Mouse (Mus musculus): ENCODE measurements around the gene Hils1. TPM values are rescaled to one million over a fixed set of nuclear protein-coding genes. Genes with fewer than 3 reads are reported as not detected.

Hils1 gene
- polyA plus RNA-seq, 1 experiment from 2014 or later, result not detected

GRCm38 (mm10) chr11:94987341-94987740 lies 19.9 kb downstream of the Hils1 start:
- Histone ChIP-seq H3K36me3 (ENCODE audit: insufficient read depth) (no peaks in the 10 kb centered on the region), H3K4me3 (ENCODE audit: low read depth, low read length) (no peak overlapping the region), H3K9me3 (ENCODE audit: low read depth, low read length) (no peaks in the 10 kb centered on the region), H3K4me2 (no peak overlapping the region), H3K9ac (no peak overlapping the region), H3K27me3 (ENCODE audit: insufficient read depth, low read length) (no peaks in the 10 kb centered on the region), H3K27ac (ENCODE audit: low read depth) (no peak overlapping the region), H3K4me1 (ENCODE audit: insufficient read depth) (peaks cover 19% of the 10 kb centered on the region)
- no peak for DNase-seq
- TF ChIP-seq CTCF (IDR thresholded peaks at IDR 0.05; ENCODE audit: low read depth), result no peak
- WGBS, result 40% methylated on average over 6 of the region's 6 CpGs
- ATAC-seq (ENCODE audit: insufficient read depth), result no peak

GRCm38 (mm10) chr11:94987851-94988250 lies 20.5 kb downstream of the Hils1 start:
- no peak for ATAC-seq (ENCODE audit: insufficient read depth)
- H3K9ac ChIP-seq, result no peak overlapping the region
- H3K4me3 ChIP-seq (ENCODE audit: low read depth, low read length), result no peak overlapping the region
- no peak overlapping the region; the same call in 1 of the 2 replicates for H3K27ac ChIP-seq (ENCODE audit: low read depth)
- DNase-seq, result no peak
- no peak overlapping the region for H3K4me2 ChIP-seq
- no peaks in the 10 kb centered on the region for H3K9me3 ChIP-seq (ENCODE audit: low read depth, low read length)
- H3K36me3 ChIP-seq (ENCODE audit: insufficient read depth), result no peaks in the 10 kb centered on the region
- no peaks in the 10 kb centered on the region for H3K27me3 ChIP-seq (ENCODE audit: insufficient read depth, low read length)
- no peak for TF ChIP-seq CTCF (IDR thresholded peaks at IDR 0.05; ENCODE audit: low read depth)
- WGBS, result 77% methylated on average over 8 of the region's 8 CpGs
- peaks cover 21% of the 10 kb centered on the region for H3K4me1 ChIP-seq (ENCODE audit: insufficient read depth)

DNA sequence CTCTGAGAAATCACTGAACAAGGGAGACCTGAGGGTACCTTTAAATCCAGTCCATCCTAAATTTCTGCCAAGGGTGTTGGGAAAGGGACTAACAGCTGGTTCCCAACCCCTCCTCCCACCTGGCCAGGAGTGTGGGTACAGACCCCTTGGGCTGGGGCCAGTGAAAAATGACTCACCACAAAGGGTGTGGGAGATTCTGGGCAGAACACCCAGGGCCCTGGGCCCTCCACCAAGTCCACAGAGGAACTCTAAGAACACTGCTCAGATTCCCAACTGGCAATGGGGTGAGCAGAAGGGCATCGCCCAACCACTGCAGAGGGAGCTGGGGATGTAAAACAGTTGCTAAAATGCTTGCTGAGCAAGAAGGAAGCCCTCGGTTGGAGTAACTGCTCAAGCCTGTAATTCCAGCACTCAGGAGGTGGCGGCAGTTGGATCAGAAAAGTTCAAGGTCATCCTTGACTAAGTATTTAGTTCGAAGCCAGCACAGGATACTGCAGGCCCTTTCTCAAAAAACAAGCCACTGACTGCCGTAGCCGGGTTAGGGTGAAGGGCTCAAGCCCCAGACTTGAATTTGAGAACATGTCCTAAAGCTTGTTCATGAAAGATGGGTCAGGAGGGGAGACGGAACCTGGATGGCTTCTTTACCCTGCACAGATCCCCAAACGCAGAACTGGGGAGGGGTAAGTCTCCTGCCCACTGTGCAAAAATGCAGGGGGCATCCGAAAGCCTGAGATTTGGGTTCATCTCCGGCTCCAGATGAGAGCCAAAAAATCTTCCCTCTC lies 21.6 kb downstream of the Hils1 start:
- WGBS, result 15% methylated on average over 10 of the region's 10 CpGs
- TF ChIP-seq CTCF (IDR thresholded peaks at IDR 0.05; ENCODE audit: low read depth), result no peak
- no peaks in the 10 kb centered on the region for H3K27me3 ChIP-seq (ENCODE audit: insufficient read depth, low read length)
- no peaks in the 10 kb centered on the region for H3K36me3 ChIP-seq (ENCODE audit: insufficient read depth)
- H3K4me2 ChIP-seq, result peak overlapping the region; percentile 99
- peaks cover 25% of the 10 kb centered on the region for H3K4me1 ChIP-seq (ENCODE audit: insufficient read depth)
- peak overlapping the region; percentile 60 for H3K9ac ChIP-seq
- DNase-seq (peak; percentile 49), ATAC-seq (ENCODE audit: insufficient read depth) (no peak)
- peak overlapping the region; percentile 89 for H3K4me3 ChIP-seq (ENCODE audit: low read depth, low read length)
- peak overlapping the region; percentile 96 for H3K27ac ChIP-seq (ENCODE audit: low read depth)
- H3K9me3 ChIP-seq (ENCODE audit: low read depth, low read length), result no peaks in the 10 kb centered on the region

GRCm38 (mm10) chr11:94989562-94990017 lies 22.2 kb downstream of the Hils1 start:
- no peak for TF ChIP-seq CTCF (IDR thresholded peaks at IDR 0.05; ENCODE audit: low read depth)
- H3K27me3 ChIP-seq (ENCODE audit: insufficient read depth, low read length), result no peaks in the 10 kb centered on the region
- no peaks in the 10 kb centered on the region for H3K9me3 ChIP-seq (ENCODE audit: low read depth, low read length)
- H3K27ac ChIP-seq (ENCODE audit: low read depth), result peak overlapping the region; percentile 96
- peak overlapping the region; percentile 60 for H3K9ac ChIP-seq
- H3K4me3 ChIP-seq (ENCODE audit: low read depth, low read length), result peak overlapping the region; percentile 89
- ATAC-seq (ENCODE audit: insufficient read depth) (peak; percentile 70), DNase-seq (peak; percentile 94)
- WGBS, result 1% methylated on average over 12 of the region's 12 CpGs
- H3K36me3 ChIP-seq (ENCODE audit: insufficient read depth), result no peaks in the 10 kb centered on the region
- peaks cover 27% of the 10 kb centered on the region for H3K4me1 ChIP-seq (ENCODE audit: insufficient read depth)
- H3K4me2 ChIP-seq, result peak overlapping the region; percentile 99

DNA sequence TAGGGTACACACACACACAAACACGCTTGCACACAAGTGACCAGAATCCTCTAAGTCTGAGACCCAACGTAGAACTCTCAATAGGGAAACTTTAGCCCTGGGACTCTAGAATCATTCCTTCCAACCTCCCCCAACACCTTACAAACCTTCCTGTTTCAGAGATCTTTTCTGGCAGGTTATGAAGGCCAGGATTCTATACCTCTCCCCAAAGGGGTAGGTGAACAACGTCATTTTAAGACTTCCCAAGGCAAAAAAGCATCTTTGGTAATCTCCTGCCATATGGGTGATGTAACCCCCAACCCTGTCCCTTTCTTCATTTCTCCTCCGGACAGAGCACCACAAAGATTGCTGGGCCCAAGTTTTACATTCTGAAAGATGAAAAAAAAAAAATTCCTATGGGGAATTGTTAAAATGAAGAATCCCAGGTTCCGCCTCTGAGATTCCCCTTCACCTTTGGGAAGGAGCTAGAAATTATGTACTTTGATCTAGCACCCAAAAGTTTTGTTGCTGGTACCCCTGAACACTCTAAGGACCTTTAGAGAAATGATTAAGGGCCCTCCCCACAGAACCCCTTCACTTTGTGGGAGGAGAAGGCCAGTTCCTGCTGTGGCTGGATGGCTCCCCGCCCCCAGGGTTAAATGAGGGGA lies 22.8 kb downstream of the Hils1 start:
- ATAC-seq (ENCODE audit: insufficient read depth), result no peak

DNA sequence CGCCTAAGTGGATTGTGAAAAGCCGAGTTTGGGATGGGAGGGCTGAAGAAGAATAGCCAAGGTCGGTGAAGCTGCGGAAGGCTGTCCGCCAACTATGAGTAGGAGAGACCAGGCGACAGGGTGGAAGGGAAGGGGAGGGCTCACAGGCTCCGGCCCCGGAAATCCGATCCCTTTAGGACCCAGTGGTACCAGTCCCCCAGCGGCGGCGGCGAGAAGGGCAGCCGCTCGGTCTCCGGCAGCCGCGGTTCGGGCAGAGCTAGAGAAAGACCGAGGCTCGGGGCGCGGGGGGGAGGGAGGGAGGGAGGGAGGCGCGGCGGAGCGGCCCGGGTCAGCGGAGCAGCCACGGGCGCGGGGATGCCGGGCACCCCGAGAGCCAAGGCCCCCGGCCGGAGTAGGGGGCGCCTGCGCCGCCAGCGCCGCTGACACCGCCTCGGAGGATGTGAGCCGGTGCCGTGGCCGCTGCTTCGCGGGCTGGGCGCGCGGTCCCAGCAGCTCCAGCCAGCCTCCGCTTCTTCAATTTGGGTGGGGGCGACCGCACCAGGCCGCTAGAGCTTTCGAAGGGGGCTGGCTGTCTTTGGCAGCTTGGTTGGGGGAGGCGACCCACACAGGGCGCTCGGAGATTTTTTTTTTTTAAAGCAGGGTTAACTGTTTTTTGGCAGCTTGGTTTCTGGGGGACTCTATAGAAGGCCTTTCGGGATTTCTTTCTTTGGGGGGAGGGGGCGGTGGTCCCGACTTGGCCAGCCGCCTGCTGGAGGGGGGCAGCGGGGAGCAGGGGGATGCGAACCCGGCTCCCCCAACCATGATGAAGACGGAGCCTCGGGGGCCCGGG lies 23.6 kb downstream of the Hils1 start, which contains the start of gene Ppp1r9b:
TSS of gene Ppp1r9b (plus strand) at position 287 of the 829 bp plus-strand sequence.
- Histone ChIP-seq H3K4me1 (ENCODE audit: insufficient read depth) (peaks cover 35% of the 10 kb centered on the region), H3K36me3 (ENCODE audit: insufficient read depth) (peaks cover 12% of the 10 kb centered on the region; the same call in 1 of the 2 replicates), H3K27ac (ENCODE audit: low read depth) (peak within 1 kb of the TSS; percentile 96), H3K4me2 (peak within 1 kb of the TSS; percentile 99), H3K9ac (peak within 1 kb of the TSS; percentile 87), H3K9me3 (ENCODE audit: low read depth, low read length) (no peaks in the 10 kb centered on the region), H3K4me3 (ENCODE audit: low read depth, low read length) (peak within 1 kb of the TSS; percentile 89), H3K27me3 (ENCODE audit: insufficient read depth, low read length) (no peaks in the 10 kb centered on the region)
- 1% methylated on average over 65 of the region's 69 CpGs for whole genome bisulfite sequencing
- peak; percentile 80 for TF ChIP-seq CTCF (IDR thresholded peaks at IDR 0.05; ENCODE audit: low read depth)
- ATAC-seq (ENCODE audit: insufficient read depth) (peak; percentile 85), DNase-seq (peak; percentile 95)

More for the DNA sequence above, 22.8 kb downstream of the Hils1 start:
- Histone ChIP-seq H3K9me3 (ENCODE audit: low read depth, low read length) (no peaks in the 10 kb centered on the region), H3K27ac (ENCODE audit: low read depth) (peak overlapping the region; percentile 96), H3K9ac (peak overlapping the region; percentile 87), H3K4me3 (ENCODE audit: low read depth, low read length) (peak overlapping the region; percentile 89), H3K4me1 (ENCODE audit: insufficient read depth) (peaks cover 34% of the 10 kb centered on the region), H3K36me3 (ENCODE audit: insufficient read depth) (peaks cover 6% of the 10 kb centered on the region; the same call in 1 of the 2 replicates), H3K27me3 (ENCODE audit: insufficient read depth, low read length) (no peaks in the 10 kb centered on the region), H3K4me2 (peak overlapping the region; percentile 99)
- whole genome bisulfite sequencing, result 42% methylated on average over 6 of the region's 6 CpGs
- no peak for DNase-seq
- TF ChIP-seq CTCF (IDR thresholded peaks at IDR 0.05; ENCODE audit: low read depth), result no peak
